Comparison of ENCODE assay signal across 8 mouse cellular contexts in the genomic region with DNA sequence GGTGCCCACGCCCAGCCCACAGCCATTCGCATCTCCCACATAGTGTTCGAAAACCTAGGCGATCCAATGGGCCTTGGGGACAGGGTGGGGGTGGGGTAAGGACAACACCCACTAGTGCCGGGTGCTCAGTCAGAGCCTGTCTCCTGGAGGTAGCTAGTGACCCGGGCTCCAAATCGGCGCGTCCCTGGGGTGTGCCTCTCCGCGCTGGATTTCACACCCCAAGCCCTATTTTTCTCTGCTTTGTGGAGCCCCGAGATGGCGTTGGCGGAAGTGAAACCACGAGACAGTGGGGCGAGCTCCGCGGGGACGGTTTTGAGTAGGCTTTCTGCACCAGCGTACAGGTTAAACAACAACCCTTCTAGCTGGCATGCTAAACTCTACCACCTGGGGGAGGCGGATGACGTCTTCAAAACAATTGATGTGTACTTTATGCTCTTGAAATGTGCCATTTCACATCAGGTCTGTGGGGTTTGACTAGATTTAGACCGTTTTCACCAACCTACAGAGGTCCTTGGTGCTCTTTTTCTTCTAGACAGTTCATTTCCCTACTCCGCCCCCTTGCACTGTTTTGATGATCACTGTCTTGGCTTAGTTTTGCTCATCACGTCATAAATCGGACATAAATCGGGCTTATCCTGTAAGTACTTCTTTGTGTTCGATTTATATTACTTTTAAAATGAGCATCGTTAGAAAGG. TPM values are rescaled to one million over a fixed set of nuclear protein-coding genes. Genes with fewer than 3 reads are reported as not detected.
DNase-seq lines count a peak whose midpoint lies in the region; ATAC-seq and TF ChIP-seq lines count a peak whose summit lies in the region.

No protein-coding gene starts in this region.

- TF ChIP-seq CTCF in forebrain, postnatal 0 days (IDR thresholded peaks at IDR 0.05; ENCODE audit: low read depth), result no peak; the same call in 1 of the 2 replicates
- peak; percentile 23; the same call in 1 of the 2 replicates for TF ChIP-seq CTCF in lung, postnatal 0 days (IDR thresholded peaks at IDR 0.05)

- no peak for TF ChIP-seq EP300 in lung, postnatal 0 days (IDR thresholded peaks at IDR 0.05)

- H3K9me3 ChIP-seq in forebrain, postnatal 0 days (ENCODE audit: low read length), result no peaks in the 10 kb centered on the region
- no peaks in the 10 kb centered on the region for H3K9me3 ChIP-seq in hindbrain, embryonic 11.5 days (ENCODE audit: control insufficient read depth, low read length)
- H3K9me3 ChIP-seq in lung, postnatal 0 days (ENCODE audit: low read length), result no peaks in the 10 kb centered on the region

- peak overlapping the region; percentile 75 for H3K27ac ChIP-seq in forebrain, postnatal 0 days (ENCODE audit: low read depth, low read length)
- H3K27ac ChIP-seq in hindbrain, embryonic 11.5 days (ENCODE audit: low read depth, low read length), result no peak overlapping the region
- H3K27ac ChIP-seq in lung, postnatal 0 days (ENCODE audit: low read length), result peak overlapping the region; percentile 87

- H3K27me3 ChIP-seq in forebrain, postnatal 0 days (ENCODE audit: insufficient read depth, low read length), result no peaks in the 10 kb centered on the region
- H3K27me3 ChIP-seq in hindbrain, embryonic 11.5 days (ENCODE audit: control insufficient read depth, insufficient read depth, low read length), result no peaks in the 10 kb centered on the region
- no peaks in the 10 kb centered on the region for H3K27me3 ChIP-seq in lung, postnatal 0 days (replicated peaks; ENCODE audit: insufficient read depth, low read length)

- peak overlapping the region; percentile 70 for H3K9ac ChIP-seq in forebrain, postnatal 0 days
- H3K9ac ChIP-seq in hindbrain, embryonic 11.5 days (ENCODE audit: low read depth, low read length), result peak overlapping the region; percentile 61
- peak overlapping the region; percentile 54 for H3K9ac ChIP-seq in lung, postnatal 0 days (replicated peaks; ENCODE audit: low read depth)

- H3K4me2 ChIP-seq in forebrain, postnatal 0 days (ENCODE audit: low read depth), result peak overlapping the region; percentile 73
- peak overlapping the region; percentile 65 for H3K4me2 ChIP-seq in hindbrain, embryonic 11.5 days (replicated peaks; ENCODE audit: low read depth, low read length)
- H3K4me2 ChIP-seq in lung, postnatal 0 days (replicated peaks; ENCODE audit: low read depth, low read length), result peak overlapping the region; percentile 61

- 32% methylated on average over 29 of the region's 29 CpGs for WGBS in forebrain, postnatal 0 days
- whole genome bisulfite sequencing in hindbrain, embryonic 11.5 days, result 24% methylated on average over 28 of the region's 29 CpGs
- 22% methylated on average over 27 of the region's 29 CpGs for WGBS in lung, postnatal 0 days

- DNase-seq in MEL-GATA-1-ER (ENCODE audit: extremely low read depth, low read depth), result peak; percentile 34
- peak; percentile 34 to 48 for DNase-seq in cerebellum, adult 18-20 months
- peak; percentile 63 for DNase-seq in forebrain, postnatal 0 days
- DNase-seq in hindbrain, embryonic 11.5 days (ENCODE audit: low spot score), result peak; percentile 45
- DNase-seq in layer of hippocampus, adult 9-10 months (ENCODE audit: low spot score), result peak; percentile 16
- peak; percentile 54 for DNase-seq in lung, postnatal 0 days (ENCODE audit: low spot score)
- peak; percentile 2 for DNase-seq in ovary, adult 18-20 months (ENCODE audit: low spot score)
- peak; percentile 68 to 71 for DNase-seq in thymus, postnatal 10 days (ENCODE audit: low spot score in 2 of 2)

- peak overlapping the region; percentile 49 for H3K4me3 ChIP-seq in forebrain, postnatal 0 days (ENCODE audit: low read depth, low read length)
- peak overlapping the region; percentile 54 for H3K4me3 ChIP-seq in hindbrain, embryonic 11.5 days (ENCODE audit: low read depth, low read length)
- peak overlapping the region; percentile 50 for H3K4me3 ChIP-seq in lung, postnatal 0 days (ENCODE audit: low read depth, low read length)

- ATAC-seq in forebrain, postnatal 0 days, result peak; percentile 83
- peak; percentile 85 for ATAC-seq in hindbrain, embryonic 11.5 days (ENCODE audit: low FRiP score)
- peak; percentile 75 for ATAC-seq in lung, postnatal 0 days

- no peaks in the 10 kb centered on the region for H3K36me3 ChIP-seq in forebrain, postnatal 0 days (ENCODE audit: insufficient read depth)
- no peaks in the 10 kb centered on the region for H3K36me3 ChIP-seq in hindbrain, embryonic 11.5 days (ENCODE audit: control insufficient read depth, insufficient read depth, low read length)
- no peaks in the 10 kb centered on the region for H3K36me3 ChIP-seq in lung, postnatal 0 days (ENCODE audit: insufficient read depth, low read length)

- H3K4me1 ChIP-seq in forebrain, postnatal 0 days (ENCODE audit: insufficient read depth), result no peaks in the 10 kb centered on the region
- H3K4me1 ChIP-seq in hindbrain, embryonic 11.5 days (replicated peaks; ENCODE audit: control insufficient read depth, insufficient read depth, low read length), result no peaks in the 10 kb centered on the region
- no peaks in the 10 kb centered on the region for H3K4me1 ChIP-seq in lung, postnatal 0 days (ENCODE audit: insufficient read depth, low read depth, low read length)

RNA-seq across cellular contexts. Expression of a gene that starts 1.1 kb away (rescaled TPM):
- 57.9 and 75.8 TPM in 2 replicates for total RNA-seq in forebrain, postnatal 0 days (2014; rRNA removed)
- 56.4 and 67.1 TPM in 2 replicates for polyA plus RNA-seq in forebrain, postnatal 0 days (2015; fragmentation: Nextera tagmentation; extraction: Ambion mirVana)
- 87.6 and 91.8 TPM in 2 replicates for polyA plus RNA-seq in hindbrain, embryonic 11.5 days (2014; fragmentation: Nextera tagmentation; extraction: Ambion mirVana)
- 62.0 and 73.1 TPM in 2 replicates for polyA plus RNA-seq in lung, postnatal 0 days (2015; fragmentation: Nextera tagmentation; extraction: Ambion mirVana)

RNA-seq across cellular contexts. Expression of a gene that starts 13.9 kb away (rescaled TPM):
- 48.2 and 50.5 TPM in 2 replicates for total RNA-seq in forebrain, postnatal 0 days (2014; rRNA removed)
- polyA plus RNA-seq in forebrain, postnatal 0 days (2015; fragmentation: Nextera tagmentation; extraction: Ambion mirVana), result 40.7 and 42.2 TPM in 2 replicates
- 35.7 and 40.1 TPM in 2 replicates for polyA plus RNA-seq in hindbrain, embryonic 11.5 days (2014; fragmentation: Nextera tagmentation; extraction: Ambion mirVana)
- 49.9 and 56.6 TPM in 2 replicates for polyA plus RNA-seq in lung, postnatal 0 days (2015; fragmentation: Nextera tagmentation; extraction: Ambion mirVana)

Comparison
In these comparisons a context has a peak if more than half of its experiments do, and no peak if none do; other contexts are left out.
1. DNase-seq: peak in every context shown above with its lines; median percentile 70 in thymus, postnatal 10 days; 63 in forebrain, postnatal 0 days; 54 in lung, postnatal 0 days; 45 in hindbrain, embryonic 11.5 days; 41 in cerebellum, adult 18-20 months; 34 in MEL-GATA-1-ER; 16 in layer of hippocampus, adult 9-10 months; 2 in ovary, adult 18-20 months.